Comparison of ENCODE assay signal across 26 mouse cellular contexts in genomic region chr15:6207239-6207638, GRCm38 (mm10).
DNase-seq lines count a peak whose midpoint lies in the region; ATAC-seq and TF ChIP-seq lines count a peak whose summit lies in the region.
"Had no signal": no experiment of that assay in that cellular context is flagged by ENCODE, and none has a peak within 500 bp of the region (broad histone marks: within the 10 kb centered on the region; RNA-seq: fewer than 3 reads in every experiment).

No protein-coding gene starts in this region.

- H3K4me2 ChIP-seq in embryonic facial prominence, embryonic 14.5 days (ENCODE audit: low read depth, low read length) = no peak overlapping the region
- H3K4me2 ChIP-seq in embryonic facial prominence, embryonic 15.5 days (replicated peaks) = no peak overlapping the region
- no peak overlapping the region for H3K4me2 ChIP-seq in limb, embryonic 14.5 days (replicated peaks; ENCODE audit: low read depth, low read length, severe bottlenecking)
- H3K4me2 ChIP-seq: embryonic facial prominence, embryonic 13.5 days; forebrain, embryonic 12.5 days had no signal

- peak; percentile 29 for DNase-seq in embryonic facial prominence, embryonic 14.5 days (ENCODE audit: low spot score)
- DNase-seq in embryonic facial prominence, embryonic 10.5 days (ENCODE audit: low spot score) = no peak
- DNase-seq in limb, embryonic 14.5 days (ENCODE audit: low spot score) = peak; percentile 27
- DNase-seq in ovary, adult 18-20 months (ENCODE audit: low spot score) = no peak
- no peak for DNase-seq in lung, postnatal 36 days
- DNase-seq: adrenal gland, adult 8-10 months; adrenal gland, postnatal 14 days; adrenal gland, postnatal 36 days; B cell, adult 2 months; cerebellum, adult 11-12 months; cerebellum, adult 2 months; cerebellum, adult 9-10 months; cerebellum, postnatal 10 days; cerebellum, postnatal 25 days had no signal

- no peak for TF ChIP-seq POLR2A in limb, embryonic 14.5 days (IDR thresholded peaks at IDR 0.05; ENCODE audit: borderline replicate concordance, extremely low read depth, insufficient read depth, insufficient read length)

- no peaks in the 10 kb centered on the region for H3K9me3 ChIP-seq in embryonic facial prominence, embryonic 14.5 days (ENCODE audit: control insufficient read depth, low read length)
- H3K9me3 ChIP-seq in embryonic facial prominence, embryonic 10.5 days = no peaks in the 10 kb centered on the region
- H3K9me3 ChIP-seq in embryonic facial prominence, embryonic 15.5 days (replicated peaks) = no peaks in the 10 kb centered on the region
- H3K9me3 ChIP-seq in limb, embryonic 14.5 days (ENCODE audit: control insufficient read depth, low read length) = no peaks in the 10 kb centered on the region
- H3K9me3 ChIP-seq: embryonic facial prominence, embryonic 13.5 days; forebrain, embryonic 10.5 days; forebrain, embryonic 12.5 days; G1E had no signal

- no peak overlapping the region for H3K9ac ChIP-seq in embryonic facial prominence, embryonic 14.5 days (ENCODE audit: low read depth, low read length)
- no peak overlapping the region for H3K9ac ChIP-seq in embryonic facial prominence, embryonic 15.5 days
- no peak overlapping the region for H3K9ac ChIP-seq in limb, embryonic 14.5 days (ENCODE audit: low read depth, low read length, severe bottlenecking)
- H3K9ac ChIP-seq: embryonic facial prominence, embryonic 13.5 days; forebrain, embryonic 12.5 days had no signal

- ATAC-seq in embryonic facial prominence, embryonic 14.5 days (ENCODE audit: low read depth) = no peak
- no peak; the same call in 1 of the 2 replicates for ATAC-seq in embryonic facial prominence, embryonic 15.5 days (ENCODE audit: insufficient number of reproducible peaks, low FRiP score, low TSS enrichment, low read depth)
- peak; percentile 72; the same call in 1 of the 2 replicates for ATAC-seq in limb, embryonic 14.5 days (ENCODE audit: low FRiP score, low read depth)
- ATAC-seq: activated CD4-positive, CD25-positive, alpha-beta regulatory T cell, adult 4 months; CD4-positive, CD25-positive, alpha-beta regulatory T cell, adult 4 months; forebrain, embryonic 14.5 days; forebrain, embryonic 16.5 days; Patski had no signal

- H3K4me3 ChIP-seq in embryonic facial prominence, embryonic 14.5 days (ENCODE audit: low read depth, low read length) = no peak overlapping the region
- H3K4me3 ChIP-seq in embryonic facial prominence, embryonic 10.5 days = no peak overlapping the region
- no peak overlapping the region for H3K4me3 ChIP-seq in embryonic facial prominence, embryonic 15.5 days (replicated peaks)
- H3K4me3 ChIP-seq in limb, embryonic 14.5 days (replicated peaks; ENCODE audit: low read length) = no peak overlapping the region
- H3K4me3 ChIP-seq: embryonic facial prominence, embryonic 13.5 days; erythroblast, embryonic 14.5 days; forebrain, embryonic 10.5 days; forebrain, embryonic 12.5 days had no signal

- no peaks in the 10 kb centered on the region for H3K27me3 ChIP-seq in embryonic facial prominence, embryonic 14.5 days (replicated peaks; ENCODE audit: control insufficient read depth, insufficient read depth, low read length)
- no peaks in the 10 kb centered on the region for H3K27me3 ChIP-seq in embryonic facial prominence, embryonic 10.5 days (replicated peaks; ENCODE audit: low read depth, poor library complexity, severe bottlenecking)
- no peaks in the 10 kb centered on the region for H3K27me3 ChIP-seq in embryonic facial prominence, embryonic 15.5 days
- no peaks in the 10 kb centered on the region for H3K27me3 ChIP-seq in limb, embryonic 14.5 days (ENCODE audit: control insufficient read depth, insufficient read depth, low read length)
- H3K27me3 ChIP-seq: CH12.LX, Patski had no signal

- WGBS in embryonic facial prominence, embryonic 14.5 days = 29% methylated on average over 2 of the region's 2 CpGs
- 53% methylated on average over 2 of the region's 2 CpGs for whole genome bisulfite sequencing in embryonic facial prominence, embryonic 10.5 days
- 27% methylated on average over 2 of the region's 2 CpGs for WGBS in embryonic facial prominence, embryonic 15.5 days
- WGBS in limb, embryonic 14.5 days = 17% methylated on average over 2 of the region's 2 CpGs

- H3K4me1 ChIP-seq in embryonic facial prominence, embryonic 14.5 days (ENCODE audit: control insufficient read depth, insufficient read depth, low read length) = no peaks in the 10 kb centered on the region; the same call in 1 of the 2 replicates
- no peaks in the 10 kb centered on the region for H3K4me1 ChIP-seq in embryonic facial prominence, embryonic 10.5 days
- no peaks in the 10 kb centered on the region for H3K4me1 ChIP-seq in embryonic facial prominence, embryonic 15.5 days
- H3K4me1 ChIP-seq in limb, embryonic 14.5 days (ENCODE audit: control insufficient read depth, insufficient read depth, low read length) = no peaks in the 10 kb centered on the region
- H3K4me1 ChIP-seq: forebrain, embryonic 10.5 days; forebrain, embryonic 12.5 days had no signal

- no peaks in the 10 kb centered on the region for H3K36me3 ChIP-seq in embryonic facial prominence, embryonic 14.5 days (ENCODE audit: control insufficient read depth, insufficient read depth, low read length)
- no peaks in the 10 kb centered on the region for H3K36me3 ChIP-seq in embryonic facial prominence, embryonic 10.5 days (replicated peaks)
- no peaks in the 10 kb centered on the region for H3K36me3 ChIP-seq in embryonic facial prominence, embryonic 15.5 days
- no peaks in the 10 kb centered on the region for H3K36me3 ChIP-seq in limb, embryonic 14.5 days (ENCODE audit: control insufficient read depth, insufficient read depth, low read length)
- H3K36me3 ChIP-seq: embryonic facial prominence, embryonic 13.5 days; forebrain, embryonic 10.5 days; forebrain, embryonic 12.5 days; G1E had no signal

- H3K27ac ChIP-seq in embryonic facial prominence, embryonic 14.5 days (replicated peaks; ENCODE audit: low read depth, low read length) = no peak overlapping the region; the same call in 1 of the 2 replicates
- H3K27ac ChIP-seq in embryonic facial prominence, embryonic 10.5 days (replicated peaks) = no peak overlapping the region
- 0 out of 2 replicates have a peak overlapping the region, but pooled peaks have one; percentile 11 for H3K27ac ChIP-seq in embryonic facial prominence, embryonic 15.5 days (replicated peaks)
- peak overlapping the region; percentile 72; the same call in 1 of the 2 replicates for H3K27ac ChIP-seq in limb, embryonic 14.5 days (replicated peaks; ENCODE audit: low read depth, low read length)
- H3K27ac ChIP-seq: embryonic facial prominence, embryonic 13.5 days; forebrain, embryonic 10.5 days; forebrain, embryonic 12.5 days had no signal

Comparison
In these comparisons a context has a peak if more than half of its experiments do, and no peak if none do; other contexts are left out.
1. DNase-seq: peak in embryonic facial prominence, embryonic 14.5 days (single experiment) and limb, embryonic 14.5 days (single experiment); none in embryonic facial prominence, embryonic 10.5 days (single experiment), ovary, adult 18-20 months (single experiment) and lung, postnatal 36 days (single experiment).
2. H3K27ac ChIP-seq: peak in embryonic facial prominence, embryonic 15.5 days (single experiment) and limb, embryonic 14.5 days (single experiment); none in embryonic facial prominence, embryonic 14.5 days (single experiment) and embryonic facial prominence, embryonic 10.5 days (single experiment).